Mouse (Mus musculus): ENCODE measurements around the gene Tbata.

DNA sequence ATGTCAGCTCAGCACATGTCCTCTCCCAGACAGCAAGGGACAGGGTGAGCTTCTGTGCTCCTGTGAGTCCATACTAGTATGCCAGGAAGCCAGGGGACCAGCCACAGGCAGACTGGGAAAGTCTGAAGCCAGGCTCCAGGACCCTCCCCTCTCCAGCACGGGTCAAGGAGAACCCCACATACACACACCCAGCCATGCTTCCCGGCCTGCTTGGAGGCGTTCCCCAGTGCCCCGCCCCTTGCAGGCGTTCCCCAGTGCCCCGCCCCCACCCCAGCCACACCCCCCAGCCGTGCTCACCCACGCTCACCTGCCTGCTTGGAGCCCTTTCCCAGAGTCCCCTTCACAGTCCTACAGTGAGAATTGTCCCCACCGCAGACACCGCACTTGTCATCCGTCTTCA lies 41.1 kb downstream of the Tbata start:
- no peak for TF ChIP-seq CHD2 (IDR thresholded peaks at IDR 0.05; ENCODE audit: low read depth, low read length)
- TF ChIP-seq ZNF384 (IDR thresholded peaks at IDR 0.05; ENCODE audit: low read depth, low read length), result no peak
- no peak for TF ChIP-seq MAFK (IDR thresholded peaks at IDR 0.05; ENCODE audit: insufficient read depth, low read depth, low read length)
- no peak for TF ChIP-seq HCFC1 (IDR thresholded peaks at IDR 0.05; ENCODE audit: borderline replicate concordance, insufficient read depth, low read length)
- TF ChIP-seq ZC3H11A (IDR thresholded peaks at IDR 0.05; ENCODE audit: borderline replicate concordance, low read depth, low read length), result no peak
